Mouse (Mus musculus) liver, adult (tissue): ENCODE data around the gene Lss.

Experiments used
- GATA4 ChIP-seq: IDR thresholded peaks from 2 replicates; pipeline ENCODE4 v1.6.1; 2014; ENCODE audit warnings: mild to moderate bottlenecking, low read length; ENCODE audit not compliant: insufficient replicate concordance

Gene Lss

DNA sequence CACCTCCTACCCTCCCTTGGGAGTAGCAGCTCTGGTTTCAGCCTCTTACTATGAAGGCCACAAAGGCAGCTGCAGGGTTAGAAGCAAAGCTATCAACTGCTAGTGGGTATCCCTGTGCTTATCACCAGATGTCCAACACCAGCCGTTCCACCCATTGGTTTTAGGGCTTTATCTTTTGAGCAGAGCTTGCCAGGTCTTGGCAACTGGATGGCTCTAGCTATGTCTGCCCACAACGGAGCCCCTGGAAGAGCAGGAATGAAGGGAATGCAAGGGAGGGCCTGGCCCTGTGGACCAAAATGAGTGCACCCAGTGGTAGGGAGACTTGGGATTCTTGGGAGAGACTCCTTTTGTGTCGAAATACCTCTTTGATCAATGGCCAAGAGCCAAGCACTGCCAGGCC, 71.3 kb downstream of the Lss start:
- TF ChIP-seq GATA4, result no peak
